Mouse (Mus musculus) layer of hippocampus, adult 9-10 months (tissue): ENCODE measurements at regions not wholly inside any gene's neighbourhood (a gene's known extent, or its start where the extent isn't known, plus 50 kb on each side); places are given as distances from the start of the nearest gene placed in this dataset.

Experiments used
- DNase-seq: peaks from one replicate; pipeline ENCODE4 v3.0.0; 2022; ENCODE audit warnings: low spot score

GRCm38 (mm10) chr3:56302346-56303185, 119.1 kb upstream of the Nbea start:
- DNase-seq = no peak

- peak; percentile 57 for DNase-seq
Measured at GRCm38 (mm10) chr3:56300769-56301168, 117.3 kb upstream of the Nbea start.

- DNase-seq = no peak
Measured at GRCm38 (mm10) chr3:56295578-56295977, 112.1 kb upstream of the Nbea start.

- DNase-seq = no peak
Measured at GRCm38 (mm10) chr3:56281507-56281906, 98.0 kb upstream of the Nbea start.

GRCm38 (mm10) chr3:56280330-56280957, 96.9 kb upstream of the Nbea start:
- DNase-seq = no peak

GRCm38 (mm10) chr3:56272587-56272986, 89.1 kb upstream of the Nbea start:
- no peak for DNase-seq

GRCm38 (mm10) chr3:56270241-56270830, 86.8 kb upstream of the Nbea start:
- no peak for DNase-seq

GRCm38 (mm10) chr3:56261800-56262561, 78.5 kb upstream of the Nbea start:
- no peak for DNase-seq

GRCm38 (mm10) chr3:56256271-56256670, 72.8 kb upstream of the Nbea start:
- DNase-seq = no peak

GRCm38 (mm10) chr3:56244370-56244769, 60.9 kb upstream of the Nbea start:
- DNase-seq = no peak

- no peak for DNase-seq
Measured at GRCm38 (mm10) chr3:56238228-56238627, 54.7 kb upstream of the Nbea start.

GRCm38 (mm10) chr3:56236163-56236562, 52.7 kb upstream of the Nbea start:
- DNase-seq = no peak
